Mouse (Mus musculus) cerebellum, adult 2 months (tissue): Measurements from ENCODE around the gene Ttll11. TPM values are rescaled to one million over a fixed set of nuclear protein-coding genes. Genes with fewer than 3 reads are reported as not detected.

Experiments used
- DNase-seq, 2 experiments: peaks; one replicate each; pipeline ENCODE4 v3.0.0; 2021
- H3K27ac ChIP-seq: fragments of 200-500 bp; 2 replicates; pipeline ENCODE4 v1.5.1; 2012; ENCODE audit warnings: low read length, control low read depth, inconsistent platforms; ENCODE audit not compliant: insufficient read depth
- H3K27me3 ChIP-seq: fragments of 200-500 bp; 2 replicates; pipeline ENCODE4 v1.6.1; 2012; ENCODE audit warnings: inconsistent platforms, mild to moderate bottlenecking, low read length, moderate library complexity; ENCODE audit not compliant: control insufficient read depth, insufficient read depth
- H3K4me1 ChIP-seq: fragments of 200-500 bp; 2 replicates; pipeline ENCODE4 v1.6.1; 2011; ENCODE audit warnings: low read length; ENCODE audit not compliant: control insufficient read depth, insufficient read depth
- H3K4me3 ChIP-seq: fragments of 200-500 bp; replicated peaks from 2 replicates; pipeline ENCODE3; 2011; ENCODE audit warnings: mild to moderate bottlenecking, low read depth, low read length, control low read depth; ENCODE audit not compliant: insufficient read depth
- CTCF ChIP-seq: fragments of 200-500 bp; IDR thresholded peaks from 2 replicates; pipeline ENCODE4 v1.5.1; 2011; ENCODE audit warnings: low read depth, mild to moderate bottlenecking, control low read depth, low read length, moderate library complexity, borderline replicate concordance; ENCODE audit not compliant: insufficient read depth
- POLR2A ChIP-seq: fragments of 200-500 bp; IDR thresholded peaks from 2 replicates; pipeline ENCODE4 v1.6.1; 2011; ENCODE audit warnings: low read length, control low read depth, borderline replicate concordance; ENCODE audit not compliant: insufficient read depth
- WGBS: fragments of 180-500 bp; shearing (Covaris S2); methylation state at CpG from one replicate; pipeline ENCODE4 v1.1.7; 2018; 5-methylcytosine and 5-hydroxymethylcytosine counted together
- polyA plus RNA-seq: library from polyadenylated mRNA; depleted of rRNA; stranded (reverse); fragments of >200 nt; gene quantifications from 2 replicates; pipeline ENCODE4 v1.2.3, GENCODE M21; 2012

Ttll11 gene
- polyA plus RNA-seq, 1 experiment, result 21.4 TPM

DNA sequence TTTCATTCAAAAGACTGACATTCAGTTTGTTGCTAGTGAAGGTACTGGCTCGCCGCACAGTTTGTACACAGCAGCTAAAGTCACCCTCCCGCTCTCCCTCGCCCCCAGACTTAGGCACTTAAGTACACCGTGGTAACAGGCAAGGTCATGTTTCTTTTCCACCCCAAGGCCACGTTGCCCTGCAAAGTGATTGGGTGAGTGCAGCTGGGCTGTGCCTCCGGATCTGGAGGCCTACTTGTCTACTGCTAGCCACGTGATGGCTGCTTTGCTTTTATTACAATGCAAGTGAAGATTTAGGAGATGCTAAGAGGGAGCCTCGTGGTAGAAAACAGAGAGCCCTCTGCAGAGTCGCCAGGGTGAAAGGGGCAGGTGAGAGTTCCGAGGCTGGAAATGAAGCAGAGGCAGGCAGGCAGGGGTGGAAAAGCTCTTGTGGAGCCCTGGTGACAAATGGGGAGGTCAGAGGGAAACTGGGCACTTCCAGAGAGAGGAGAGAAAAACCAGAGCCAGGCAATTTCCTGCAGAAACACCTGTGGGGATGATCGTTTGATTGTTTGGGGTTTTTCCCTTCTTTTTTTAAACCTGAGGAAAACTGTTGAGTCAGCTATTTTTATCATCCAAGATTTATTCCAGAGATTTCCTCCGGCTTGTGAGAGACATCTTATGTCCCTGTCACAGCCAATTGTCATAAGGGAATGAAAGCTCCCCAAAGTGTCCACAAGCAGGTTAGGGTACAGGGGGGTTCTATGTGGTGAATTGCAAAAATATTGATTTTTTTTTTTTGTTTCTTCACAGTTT lies 135.6 kb downstream of the Ttll11 start:
- TF ChIP-seq POLR2A (no peak), CTCF (no peak)
- Histone ChIP-seq H3K27me3 (no peaks in the 10 kb centered on the region), H3K4me1 (peaks cover 30% of the 10 kb centered on the region), H3K27ac (no peak overlapping the region), H3K4me3 (no peak overlapping the region)
- DNase-seq, result no peak
- 72% methylated on average over 13 of the region's 13 CpGs for WGBS

DNA sequence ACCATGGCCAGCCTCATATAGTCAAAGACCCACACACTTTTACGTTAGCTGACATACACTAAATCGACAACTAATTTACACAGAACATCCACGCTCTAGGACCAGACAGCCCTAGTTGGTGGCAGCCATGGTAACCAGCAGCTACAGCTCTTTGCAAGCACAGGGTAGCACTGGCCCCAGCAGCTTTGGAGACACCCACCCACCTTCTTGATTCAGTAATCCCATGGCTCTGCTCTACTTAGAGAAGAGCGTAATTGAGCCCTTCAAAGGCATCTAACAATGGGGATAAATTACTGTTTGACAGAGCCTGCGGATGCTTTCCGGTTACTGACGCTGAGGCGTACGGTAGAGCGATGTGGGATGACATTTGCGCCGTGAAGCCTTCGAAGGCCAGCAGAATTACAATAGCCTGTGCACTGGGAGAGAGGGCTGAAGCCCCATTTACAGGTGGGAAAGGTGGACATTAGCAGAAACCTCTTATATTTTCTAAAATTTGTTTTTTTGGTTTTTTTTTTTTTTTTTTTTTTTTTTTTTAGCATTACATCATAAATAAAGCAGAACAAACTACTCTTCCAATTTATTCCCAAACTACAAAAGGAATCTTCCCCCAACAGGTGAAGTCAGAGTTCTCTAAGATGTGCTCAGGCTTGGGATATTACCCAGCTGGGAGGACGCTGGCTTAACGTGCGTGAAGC lies 136.8 kb downstream of the Ttll11 start:
- H3K27ac ChIP-seq, result no peak overlapping the region
- WGBS, result 95% methylated on average over 16 of the region's 16 CpGs
- TF ChIP-seq CTCF (no peak), POLR2A (no peak)
- no peak overlapping the region for H3K4me3 ChIP-seq
- H3K4me1 ChIP-seq, result peaks cover 31% of the 10 kb centered on the region
- no peak for DNase-seq
- no peaks in the 10 kb centered on the region for H3K27me3 ChIP-seq

DNA sequence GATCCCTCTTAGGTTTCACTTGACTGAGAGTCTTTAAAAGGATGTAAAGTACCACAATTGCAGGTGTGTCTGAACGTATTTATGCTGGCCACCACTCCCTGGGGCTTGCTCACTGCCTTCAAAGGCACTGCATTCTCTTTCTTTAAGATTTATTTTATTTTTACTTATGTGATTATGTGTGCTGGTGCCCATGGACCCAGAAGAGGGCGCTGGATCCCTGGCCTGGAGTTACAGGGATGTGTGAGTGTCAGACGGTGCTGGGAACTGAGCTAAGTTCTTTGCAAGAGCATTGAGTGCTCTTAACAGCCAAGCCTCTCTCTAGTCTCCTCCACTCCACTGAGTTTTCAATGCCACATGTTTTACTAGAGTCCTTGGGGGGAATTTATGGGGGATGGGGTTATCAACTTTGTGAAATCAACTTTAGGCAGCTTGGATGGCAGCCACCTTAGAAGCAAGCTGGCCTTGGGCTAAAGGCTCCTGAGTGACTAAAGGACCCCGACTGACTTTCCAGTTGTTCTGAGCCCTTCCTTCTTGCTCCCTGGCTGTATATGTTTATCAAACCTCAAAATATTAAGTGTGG lies 137.8 kb downstream of the Ttll11 start:
- TF ChIP-seq POLR2A (no peak), CTCF (peak; percentile 22; the same call in 1 of the 2 replicates)
- Histone ChIP-seq H3K27me3 (no peaks in the 10 kb centered on the region), H3K4me1 (peaks cover 29% of the 10 kb centered on the region), H3K4me3 (no peak overlapping the region), H3K27ac (no peak overlapping the region)
- 70% methylated on average over 4 of the region's 4 CpGs for whole genome bisulfite sequencing
- DNase-seq, result no peak

DNA sequence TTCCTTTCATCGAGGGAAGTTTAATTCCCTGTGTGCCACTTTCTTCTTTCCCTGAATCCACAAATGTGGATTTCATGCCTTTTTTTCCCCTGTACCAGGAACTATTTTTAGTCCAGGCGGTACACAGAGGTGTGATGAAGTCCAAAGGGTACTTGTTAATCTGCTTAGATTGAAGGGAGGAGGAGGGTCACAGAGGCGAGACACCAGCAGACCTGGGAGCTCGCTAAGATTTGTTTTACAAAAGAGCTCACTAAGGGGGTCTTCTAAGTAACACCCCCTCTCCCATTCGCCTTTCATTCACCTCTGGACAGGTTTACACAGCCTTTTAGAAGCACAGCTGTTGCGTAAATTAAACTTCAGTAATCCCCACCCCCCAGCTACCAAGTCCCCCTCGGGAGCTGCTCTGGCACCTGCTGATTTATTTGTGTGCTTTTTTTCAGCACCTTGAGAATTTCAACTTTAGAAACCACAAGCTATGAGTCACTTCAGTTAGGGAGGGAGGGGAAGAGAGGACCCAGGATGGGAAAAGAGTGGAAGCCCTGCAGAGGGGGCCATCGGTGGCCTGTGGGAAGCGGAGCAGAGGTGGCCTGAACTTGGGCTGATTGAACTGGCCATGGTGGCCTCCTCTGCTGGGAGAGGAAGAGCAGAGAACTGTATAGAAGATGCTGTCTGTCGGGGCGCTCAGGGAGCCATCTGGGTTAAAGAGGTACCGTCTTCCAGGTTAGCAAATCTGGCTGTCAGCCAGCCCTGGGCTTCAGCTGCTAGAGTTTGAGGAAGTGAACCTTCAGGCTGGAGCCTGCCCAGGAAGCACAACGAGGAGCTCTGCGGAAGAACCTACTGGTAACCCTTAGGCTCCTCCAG lies 138.5 kb downstream of the Ttll11 start:
- Histone ChIP-seq H3K4me3 (no peak overlapping the region), H3K4me1 (peaks cover 22% of the 10 kb centered on the region), H3K27me3 (no peaks in the 10 kb centered on the region), H3K27ac (no peak overlapping the region)
- peak; percentile 58 to 66 for DNase-seq
- 42% methylated on average over 14 of the region's 14 CpGs for WGBS
- no peak for TF ChIP-seq POLR2A
- no peak for TF ChIP-seq CTCF

DNA sequence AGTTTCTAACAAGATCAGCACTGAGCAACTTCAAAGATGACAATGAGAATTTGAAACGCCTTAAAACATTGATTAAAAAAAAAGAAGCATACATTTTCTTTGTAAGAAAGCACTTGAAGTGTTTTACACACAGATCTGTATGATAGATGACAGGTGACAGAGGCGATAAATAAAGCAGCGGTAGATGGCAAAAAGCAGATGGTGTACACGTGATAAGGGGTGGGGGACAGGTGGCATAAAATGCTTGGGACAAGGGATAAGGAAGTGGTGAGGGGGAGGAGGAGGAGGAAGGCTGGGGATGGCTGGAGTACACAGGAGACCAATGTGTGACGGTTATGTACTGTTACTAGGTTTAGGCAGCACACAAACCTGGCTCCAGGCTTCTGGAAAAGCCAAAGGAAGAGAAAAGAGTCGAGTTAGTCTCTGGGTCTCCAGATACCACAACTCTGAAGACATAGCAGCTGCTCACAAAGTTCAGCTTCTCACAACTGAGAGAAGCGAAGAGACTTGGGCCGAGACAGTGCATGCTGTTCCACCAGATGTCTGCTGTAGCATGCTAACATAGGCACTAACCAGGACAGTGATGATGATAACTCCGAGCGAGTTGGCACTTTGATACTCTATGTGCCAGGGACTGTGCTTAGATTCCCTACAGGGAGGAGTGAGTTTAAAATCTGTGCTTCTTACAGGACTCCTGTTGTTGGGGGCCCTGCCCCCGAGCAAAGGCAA lies 140.8 kb downstream of the Ttll11 start:
- no peak overlapping the region for H3K4me3 ChIP-seq
- H3K27ac ChIP-seq, result no peak overlapping the region
- peaks cover 10% of the 10 kb centered on the region for H3K4me1 ChIP-seq
- H3K27me3 ChIP-seq, result no peaks in the 10 kb centered on the region
- 49% methylated on average over 11 of the region's 11 CpGs for WGBS
- TF ChIP-seq POLR2A, result no peak
- TF ChIP-seq CTCF, result no peak
- no peak for DNase-seq

GRCm38 (mm10) chr2:35834198-35834913 lies 145.4 kb downstream of the Ttll11 start:
- Histone ChIP-seq H3K27ac (no peak overlapping the region), H3K4me3 (no peak overlapping the region), H3K27me3 (no peaks in the 10 kb centered on the region), H3K4me1 (peaks cover 4% of the 10 kb centered on the region; the same call in 1 of the 2 replicates)
- WGBS, result 90% methylated on average over 10 of the region's 10 CpGs
- no peak for TF ChIP-seq POLR2A
- no peak for TF ChIP-seq CTCF
- no peak for DNase-seq

DNA sequence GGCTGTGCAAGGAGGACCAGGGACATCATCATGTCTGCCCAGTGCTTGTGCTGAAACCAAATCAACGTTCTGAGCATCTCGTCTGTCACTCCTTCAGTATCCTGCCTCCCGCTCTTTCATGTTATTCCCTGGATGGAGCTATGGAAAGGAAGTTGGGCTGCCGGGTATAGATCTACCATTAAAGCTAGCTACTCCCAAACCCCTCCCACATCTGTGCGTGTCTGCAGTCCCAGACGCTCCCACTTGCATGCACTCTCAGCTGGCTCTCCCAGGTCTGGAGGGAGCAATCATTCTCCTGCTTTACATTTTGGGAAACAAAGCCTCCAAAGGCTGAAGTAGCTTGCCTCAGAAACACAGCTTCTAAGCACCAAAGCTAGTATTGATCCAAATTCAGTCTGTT lies 146.2 kb downstream of the Ttll11 start:
- no peak for DNase-seq
- no peak for TF ChIP-seq CTCF
- Histone ChIP-seq H3K27me3 (no peaks in the 10 kb centered on the region), H3K4me3 (no peak overlapping the region), H3K27ac (no peak overlapping the region), H3K4me1 (no peaks in the 10 kb centered on the region)
- 85% methylated on average over 6 of the region's 6 CpGs for WGBS
